ENCODE assay signal across 7 mouse cellular contexts in genomic region chr9:13748798-13749674, GRCm38 (mm10). TPM values are rescaled to one million over a fixed set of nuclear protein-coding genes. Genes with fewer than 3 reads are reported as not detected.
DNase-seq lines count a peak whose midpoint lies in the region; ATAC-seq and TF ChIP-seq lines count a peak whose summit lies in the region.

No protein-coding gene starts in this region.

- peak overlapping the region; percentile 82 for H3K4me3 ChIP-seq in intestine, postnatal 0 days (ENCODE audit: low read depth, low read length)
- peak overlapping the region; percentile 95 for H3K4me3 ChIP-seq in midbrain, embryonic 12.5 days
- H3K4me3 ChIP-seq in small intestine, adult 2 months (ENCODE audit: low read depth, low read length), result peak overlapping the region; percentile 97

- no peaks in the 10 kb centered on the region for H3K9me3 ChIP-seq in intestine, postnatal 0 days (ENCODE audit: control insufficient read depth)
- 0 out of 2 replicates have a peak, but pooled peaks cover 6% of the 10 kb centered on the region for H3K9me3 ChIP-seq in midbrain, embryonic 12.5 days

- peak overlapping the region; percentile 72 for H3K4me2 ChIP-seq in intestine, postnatal 0 days (replicated peaks; ENCODE audit: low read depth)
- H3K4me2 ChIP-seq in midbrain, embryonic 12.5 days (replicated peaks), result peak overlapping the region; percentile 62

- TF ChIP-seq POLR2A in small intestine, adult 2 months (IDR thresholded peaks at IDR 0.05; ENCODE audit: low read depth, low read length), result peak; percentile 69

- DNase-seq in adrenal gland, adult 2 months, result peak; percentile 97
- peak; percentile 91 for DNase-seq in embryo, embryonic 11.5 days (ENCODE audit: low read depth, low spot score)
- peak; percentile 94 to 96 for DNase-seq in gastrocnemius, postnatal 4 days (ENCODE audit: low spot score in 2 of 2)
- peak; percentile 97 for DNase-seq in left cerebral cortex, postnatal 4 days

- H3K4me1 ChIP-seq in intestine, postnatal 0 days (replicated peaks; ENCODE audit: control insufficient read depth, insufficient read depth, low read length), result no peaks in the 10 kb centered on the region; the same call in 1 of the 2 replicates
- peaks cover 14% of the 10 kb centered on the region for H3K4me1 ChIP-seq in midbrain, embryonic 12.5 days
- H3K4me1 ChIP-seq in small intestine, adult 2 months (ENCODE audit: control insufficient read depth, insufficient read depth, insufficient read length, low read length), result 0 out of 2 replicates have a peak, but pooled peaks cover 2% of the 10 kb centered on the region

- peak overlapping the region; percentile 90 for H3K27ac ChIP-seq in intestine, postnatal 0 days (ENCODE audit: low read depth, low read length)
- H3K27ac ChIP-seq in midbrain, embryonic 12.5 days (replicated peaks), result peak overlapping the region; percentile 93
- H3K27ac ChIP-seq in small intestine, adult 2 months (ENCODE audit: insufficient read depth, low read depth, low read length), result peak overlapping the region; percentile 85

- 1% methylated on average over 60 of the region's 60 CpGs for WGBS in intestine, postnatal 0 days
- 2% methylated on average over 58 of the region's 60 CpGs for WGBS in midbrain, embryonic 12.5 days
- WGBS in small intestine, adult 2 months, result under 1% methylated on average over 60 of the region's 60 CpGs

- peak; percentile 31 for TF ChIP-seq CTCF in intestine, postnatal 0 days (IDR thresholded peaks at IDR 0.05; ENCODE audit: low read depth)
- TF ChIP-seq CTCF in small intestine, adult 2 months (IDR thresholded peaks at IDR 0.05; ENCODE audit: extremely low read depth, insufficient read length, insufficient replicate concordance, low read depth, low read length), result no peak

- peak; percentile 99 for ATAC-seq in intestine, postnatal 0 days
- peak; percentile 99 for ATAC-seq in midbrain, embryonic 12.5 days (ENCODE audit: low FRiP score, low read depth)

- no peaks in the 10 kb centered on the region for H3K27me3 ChIP-seq in intestine, postnatal 0 days (replicated peaks; ENCODE audit: control insufficient read depth, insufficient read depth, low read length)
- no peaks in the 10 kb centered on the region for H3K27me3 ChIP-seq in midbrain, embryonic 12.5 days
- H3K27me3 ChIP-seq in small intestine, adult 2 months (ENCODE audit: control insufficient read depth, insufficient read depth, low read length), result no peaks in the 10 kb centered on the region

- H3K36me3 ChIP-seq in intestine, postnatal 0 days (ENCODE audit: control insufficient read depth, insufficient read depth), result no peaks in the 10 kb centered on the region
- no peaks in the 10 kb centered on the region for H3K36me3 ChIP-seq in midbrain, embryonic 12.5 days
- no peaks in the 10 kb centered on the region for H3K36me3 ChIP-seq in small intestine, adult 2 months (ENCODE audit: control insufficient read depth, insufficient read depth, low read length)

- peak overlapping the region; percentile 92 for H3K9ac ChIP-seq in intestine, postnatal 0 days (ENCODE audit: low read depth, low read length)
- peak overlapping the region; percentile 98 for H3K9ac ChIP-seq in midbrain, embryonic 12.5 days (replicated peaks)

- intact Hi-C loops in left cerebral cortex, postnatal 4 days (cut with DNase I), result no loop called here

RNA-seq across cellular contexts. Expression of gene Mtmr2, which starts 0.8 kb away (rescaled TPM):
- total RNA-seq in adrenal gland, adult 2 months (2021), result 10 to 100 TPM; 52.7 to 58.4 TPM
- 219 and 282 TPM in 2 replicates for polyA plus RNA-seq in adrenal gland, adult 2 months (2012; rRNA removed)
- 10 to 100 TPM; 35.8 to 38.7 TPM for total RNA-seq in gastrocnemius, postnatal 4 days (2021)
- 32.1 and 32.8 TPM in 2 replicates for polyA plus RNA-seq in intestine, postnatal 0 days (2015; fragmentation: Nextera tagmentation; extraction: Ambion mirVana)
- 10 to 100 TPM; 45.1 to 46.0 TPM for total RNA-seq in left cerebral cortex, postnatal 4 days (2021)
- polyA plus RNA-seq in midbrain, embryonic 12.5 days (2016; fragmentation: Nextera tagmentation; extraction: Ambion mirVana), result 75.5 and 80.1 TPM in 2 replicates
- polyA plus RNA-seq in small intestine, adult 2 months (2012; rRNA removed), result 7.5 and 26.6 TPM in 2 replicates

Comparison
In these comparisons a context has a peak if more than half of its experiments do, and no peak if none do; other contexts are left out.
1. Peak in every context shown above with its lines: DNase-seq, ATAC-seq, H3K4me3 ChIP-seq and H3K27ac ChIP-seq.